Mouse (Mus musculus): ENCODE data around the gene Ros1. TPM values are rescaled to one million over a fixed set of nuclear protein-coding genes. Genes with fewer than 3 reads are reported as not detected.

Gene Ros1
- polyA plus RNA-seq, 1 experiment from 2014 or later = 0.03 TPM

GRCm38 (mm10) chr10:52029421-52030080 is 165.5 kb downstream of the Ros1 start:
- Histone ChIP-seq H3K27ac (no peak overlapping the region), H3K9me3 (replicated peaks) (no peaks in the 10 kb centered on the region), H3K27me3 (peaks cover 62% of the 10 kb centered on the region), H3K9ac (no peak overlapping the region), H3K36me3 (no peaks in the 10 kb centered on the region), H3K4me1 (replicated peaks) (0 out of 2 replicates have a peak, but pooled peaks cover 2% of the 10 kb centered on the region), H3K4me2 (no peak overlapping the region), H3K4me3 (replicated peaks) (no peak overlapping the region)
- ATAC-seq (ENCODE audit: low read depth) (no peak), DNase-seq (no peak)
- WGBS (ENCODE audit: insufficient replicate concordance) = 2% methylated on average over 10 of the region's 10 CpGs

- Histone ChIP-seq H3K9me3 (replicated peaks) (no peaks in the 10 kb centered on the region), H3K9ac (no peak overlapping the region), H3K27me3 (peaks cover 69% of the 10 kb centered on the region), H3K4me3 (replicated peaks) (no peak overlapping the region), H3K36me3 (no peaks in the 10 kb centered on the region), H3K4me1 (replicated peaks) (0 out of 2 replicates have a peak, but pooled peaks cover 2% of the 10 kb centered on the region), H3K4me2 (no peak overlapping the region), H3K27ac (no peak overlapping the region)
- DNase-seq (no peak), ATAC-seq (ENCODE audit: low read depth) (no peak)
- 2% methylated on average over 11 of the region's 11 CpGs for WGBS (ENCODE audit: insufficient replicate concordance)
These were observed 166.3 kb downstream of the Ros1 start for GRCm38 (mm10) chr10:52028561-52029370.

- H3K4me1 ChIP-seq (replicated peaks) = 0 out of 2 replicates have a peak, but pooled peaks cover 2% of the 10 kb centered on the region
- WGBS (ENCODE audit: insufficient replicate concordance) = 3% methylated on average over 67 of the region's 68 CpGs
- H3K4me3 ChIP-seq (replicated peaks) = peak overlapping the region; percentile 28
- peak overlapping the region; percentile 38 for H3K4me2 ChIP-seq
- no peaks in the 10 kb centered on the region for H3K9me3 ChIP-seq (replicated peaks)
- no peak for DNase-seq
- no peaks in the 10 kb centered on the region for H3K36me3 ChIP-seq
- no peak for ATAC-seq (ENCODE audit: low read depth)
- H3K27ac ChIP-seq = no peak overlapping the region
- peaks cover 83% of the 10 kb centered on the region for H3K27me3 ChIP-seq
- H3K9ac ChIP-seq = no peak overlapping the region
These were observed 167.6 kb downstream of the Ros1 start for GRCm38 (mm10) chr10:52027161-52028035.

GRCm38 (mm10) chr10:52025821-52026220 is 169.2 kb downstream of the Ros1 start:
- 10% methylated on average over 7 of the region's 7 CpGs for WGBS (ENCODE audit: insufficient replicate concordance)

GRCm38 (mm10) chr10:52025291-52025690 is 169.8 kb downstream of the Ros1 start:
- H3K36me3 ChIP-seq = no peaks in the 10 kb centered on the region
- H3K4me2 ChIP-seq = no peak overlapping the region
- H3K4me3 ChIP-seq (replicated peaks) = no peak overlapping the region
- ATAC-seq (ENCODE audit: low read depth) (no peak), DNase-seq (no peak)
- no peaks in the 10 kb centered on the region for H3K9me3 ChIP-seq (replicated peaks)
- peaks cover 100% of the 10 kb centered on the region for H3K27me3 ChIP-seq
- no peak overlapping the region for H3K27ac ChIP-seq
- no peak overlapping the region for H3K9ac ChIP-seq
- 0% methylated on average over 1 of the region's 1 CpGs for WGBS (ENCODE audit: insufficient replicate concordance)
- H3K4me1 ChIP-seq (replicated peaks) = 0 out of 2 replicates have a peak, but pooled peaks cover 2% of the 10 kb centered on the region

More at GRCm38 (mm10) chr10:52025821-52026220, 169.2 kb downstream of the Ros1 start:
- no peak overlapping the region for H3K27ac ChIP-seq
- H3K9ac ChIP-seq = no peak overlapping the region
- no peak for ATAC-seq (ENCODE audit: low read depth)
- H3K36me3 ChIP-seq = no peaks in the 10 kb centered on the region
- no peak overlapping the region for H3K4me3 ChIP-seq (replicated peaks)
- H3K27me3 ChIP-seq = peaks cover 96% of the 10 kb centered on the region
- H3K4me2 ChIP-seq = no peak overlapping the region
- 0 out of 2 replicates have a peak, but pooled peaks cover 2% of the 10 kb centered on the region for H3K4me1 ChIP-seq (replicated peaks)
- no peaks in the 10 kb centered on the region for H3K9me3 ChIP-seq (replicated peaks)
- DNase-seq = no peak

GRCm38 (mm10) chr10:52024053-52024410 is 171.0 kb downstream of the Ros1 start:
- no peak overlapping the region for H3K27ac ChIP-seq
- 13% methylated on average over 2 of the region's 2 CpGs for WGBS (ENCODE audit: insufficient replicate concordance)
- H3K4me3 ChIP-seq (replicated peaks) = no peak overlapping the region
- no peak overlapping the region for H3K9ac ChIP-seq
- ATAC-seq (ENCODE audit: low read depth) (no peak), DNase-seq (no peak)
- no peaks in the 10 kb centered on the region for H3K9me3 ChIP-seq (replicated peaks)
- no peaks in the 10 kb centered on the region for H3K36me3 ChIP-seq
- 0 out of 2 replicates have a peak, but pooled peaks cover 2% of the 10 kb centered on the region for H3K4me1 ChIP-seq (replicated peaks)
- H3K4me2 ChIP-seq = no peak overlapping the region
- H3K27me3 ChIP-seq = peaks cover 95% of the 10 kb centered on the region

- DNase-seq = no peak
- Histone ChIP-seq H3K9ac (no peak overlapping the region), H3K36me3 (no peaks in the 10 kb centered on the region), H3K4me2 (peak overlapping the region; percentile 58), H3K4me3 (replicated peaks) (0 out of 2 replicates have a peak overlapping the region, but pooled peaks have one; percentile 43), H3K9me3 (replicated peaks) (no peaks in the 10 kb centered on the region), H3K4me1 (replicated peaks) (0 out of 2 replicates have a peak, but pooled peaks cover 2% of the 10 kb centered on the region), H3K27me3 (peaks cover 89% of the 10 kb centered on the region), H3K27ac (no peak overlapping the region)
- 3% methylated on average over 17 of the region's 17 CpGs for WGBS (ENCODE audit: insufficient replicate concordance)
- no peak for ATAC-seq (ENCODE audit: low read depth)
These were observed 171.6 kb downstream of the Ros1 start for GRCm38 (mm10) chr10:52023213-52024052.

- DNase-seq (no peak), ATAC-seq (ENCODE audit: low read depth) (no peak)
- no peak within 1 kb of the TSS for H3K9ac ChIP-seq
- peak within 1 kb of the TSS; percentile 43 for H3K4me3 ChIP-seq (replicated peaks)
- no peaks in the 10 kb centered on the region for H3K9me3 ChIP-seq (replicated peaks)
- no peak within 1 kb of the TSS for H3K27ac ChIP-seq
- peaks cover 81% of the 10 kb centered on the region for H3K27me3 ChIP-seq
- H3K4me1 ChIP-seq (replicated peaks) = 0 out of 2 replicates have a peak, but pooled peaks cover under 1% of the 10 kb centered on the region
- under 1% methylated on average over 54 of the region's 60 CpGs for WGBS (ENCODE audit: insufficient replicate concordance)
- H3K4me2 ChIP-seq = peak within 1 kb of the TSS; percentile 58
- no peaks in the 10 kb centered on the region for H3K36me3 ChIP-seq
These were observed 172.4 kb downstream of the Ros1 start, which contains the start of gene Vgll2 for GRCm38 (mm10) chr10:52022413-52023212. Vgll2 (plus strand) TSS chr10:52022502.

GRCm38 (mm10) chr10:52021736-52022394 is 173.2 kb downstream of the Ros1 start:
- no peak for ATAC-seq (ENCODE audit: low read depth)
- WGBS (ENCODE audit: insufficient replicate concordance) = 1% methylated on average over 14 of the region's 15 CpGs

More at GRCm38 (mm10) chr10:52021736-52022394, 173.2 kb downstream of the Ros1 start:
- H3K4me3 ChIP-seq (replicated peaks) = no peak overlapping the region
- no peaks in the 10 kb centered on the region for H3K4me1 ChIP-seq (replicated peaks)
- H3K27ac ChIP-seq = no peak overlapping the region
- DNase-seq = no peak
- H3K27me3 ChIP-seq = peaks cover 74% of the 10 kb centered on the region
- no peak overlapping the region for H3K9ac ChIP-seq
- H3K9me3 ChIP-seq (replicated peaks) = no peaks in the 10 kb centered on the region
- no peaks in the 10 kb centered on the region for H3K36me3 ChIP-seq
- H3K4me2 ChIP-seq = peak overlapping the region; percentile 58; the same call in 1 of the 2 replicates

All from liver, embryonic 13.5 days (tissue).